Mouse (Mus musculus) embryo, embryonic 11.5 days (tissue): ENCODE results near the gene Hook1.
A peak's percentile ranks its signal among the peaks of the same experiment; 100 is the strongest.
"Not testable (repeated sequence)": the region's sequence is repeated elsewhere in the genome, so short reads cannot be mapped to it uniquely, and the experiment has no call there.

ENCODE experiments used
- DNase-seq: peaks from one replicate; pipeline ENCODE4 v3.0.0-alpha.2; 2012; ENCODE audit warnings: low read depth, low spot score

The Hook1 gene

DNA sequence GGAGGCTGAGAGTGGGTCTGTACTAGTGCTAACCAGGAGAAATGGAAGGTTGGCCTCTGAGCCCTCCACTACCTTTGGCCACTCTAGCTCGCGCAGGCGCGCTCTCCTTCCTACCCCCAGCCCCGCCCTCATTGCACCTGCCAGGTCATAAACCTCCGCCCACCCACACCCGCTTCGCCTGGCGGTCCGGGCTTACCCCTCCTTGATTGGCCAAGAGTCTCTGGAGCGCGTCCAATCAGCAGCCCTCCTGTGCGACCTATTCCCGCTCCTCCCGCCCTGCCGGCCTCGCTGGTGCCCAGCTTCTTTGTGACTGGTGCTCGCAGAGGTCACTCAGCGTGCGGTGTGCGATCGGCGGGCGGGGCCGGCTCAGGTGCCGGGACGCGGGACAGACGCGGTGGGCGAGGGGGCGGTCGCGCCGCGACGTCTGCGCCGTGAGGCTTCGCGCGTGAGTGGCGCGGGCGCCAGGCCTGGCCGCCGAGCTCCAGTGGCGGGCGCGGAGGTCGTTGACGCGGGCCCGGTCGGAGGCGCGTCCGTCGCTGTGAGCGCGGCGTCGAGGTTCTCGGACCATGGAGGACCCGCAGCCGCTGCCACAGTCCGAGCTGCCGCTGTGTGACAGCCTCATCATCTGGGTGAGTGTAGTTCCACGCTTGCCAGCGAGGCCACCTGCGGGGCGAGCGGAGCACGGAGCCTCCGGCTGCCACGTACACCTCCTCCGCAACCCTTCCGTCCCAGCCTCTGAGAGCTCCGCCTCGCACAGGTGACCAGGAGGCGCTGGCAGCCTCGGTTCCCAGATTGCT is at the start of gene Hook1:
TSS of gene Hook1 (plus strand) at position 313 of the 797 bp plus-strand sequence.
- DNase-seq: peak; percentile 84

DNA sequence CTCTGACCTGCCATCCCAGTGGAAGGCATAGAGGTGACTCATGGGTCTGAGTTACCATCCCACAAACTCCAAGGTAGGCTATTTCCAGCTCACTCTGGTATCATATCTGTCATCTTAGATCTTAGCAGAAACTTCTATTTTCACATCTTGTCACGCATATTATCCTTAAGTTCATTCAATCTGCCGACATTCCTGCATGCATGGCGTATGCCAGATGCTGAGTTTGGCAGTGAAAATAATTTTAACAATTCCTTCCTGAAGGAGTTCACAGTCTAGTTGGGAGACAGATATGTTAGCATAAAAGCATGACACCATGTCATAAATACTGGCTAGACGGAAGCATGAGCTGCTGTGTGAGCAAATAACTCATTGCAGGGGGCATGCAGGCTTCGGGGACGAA is 49.3 kb upstream of the Hook1 start:
- no peak for DNase-seq

DNA sequence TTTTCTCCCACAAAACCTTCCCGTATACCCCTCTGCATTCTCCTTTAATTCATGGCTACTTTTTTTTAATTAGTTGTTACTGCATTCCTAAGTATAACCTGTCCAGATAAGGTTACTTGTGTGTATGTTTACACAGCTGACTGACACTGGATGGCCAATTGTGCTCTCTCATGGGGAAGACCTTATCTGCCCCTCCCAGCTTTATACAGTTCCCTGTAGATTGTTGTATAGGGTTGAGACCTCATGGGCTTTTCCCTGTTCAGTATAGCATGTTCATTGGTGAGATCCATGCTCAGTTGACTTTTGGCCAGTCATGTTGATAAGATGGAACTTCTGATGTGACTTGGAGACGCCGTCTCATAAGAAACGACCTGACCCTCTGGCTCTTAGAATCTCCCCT is 46.6 kb upstream of the Hook1 start:
- no peak for DNase-seq

DNA sequence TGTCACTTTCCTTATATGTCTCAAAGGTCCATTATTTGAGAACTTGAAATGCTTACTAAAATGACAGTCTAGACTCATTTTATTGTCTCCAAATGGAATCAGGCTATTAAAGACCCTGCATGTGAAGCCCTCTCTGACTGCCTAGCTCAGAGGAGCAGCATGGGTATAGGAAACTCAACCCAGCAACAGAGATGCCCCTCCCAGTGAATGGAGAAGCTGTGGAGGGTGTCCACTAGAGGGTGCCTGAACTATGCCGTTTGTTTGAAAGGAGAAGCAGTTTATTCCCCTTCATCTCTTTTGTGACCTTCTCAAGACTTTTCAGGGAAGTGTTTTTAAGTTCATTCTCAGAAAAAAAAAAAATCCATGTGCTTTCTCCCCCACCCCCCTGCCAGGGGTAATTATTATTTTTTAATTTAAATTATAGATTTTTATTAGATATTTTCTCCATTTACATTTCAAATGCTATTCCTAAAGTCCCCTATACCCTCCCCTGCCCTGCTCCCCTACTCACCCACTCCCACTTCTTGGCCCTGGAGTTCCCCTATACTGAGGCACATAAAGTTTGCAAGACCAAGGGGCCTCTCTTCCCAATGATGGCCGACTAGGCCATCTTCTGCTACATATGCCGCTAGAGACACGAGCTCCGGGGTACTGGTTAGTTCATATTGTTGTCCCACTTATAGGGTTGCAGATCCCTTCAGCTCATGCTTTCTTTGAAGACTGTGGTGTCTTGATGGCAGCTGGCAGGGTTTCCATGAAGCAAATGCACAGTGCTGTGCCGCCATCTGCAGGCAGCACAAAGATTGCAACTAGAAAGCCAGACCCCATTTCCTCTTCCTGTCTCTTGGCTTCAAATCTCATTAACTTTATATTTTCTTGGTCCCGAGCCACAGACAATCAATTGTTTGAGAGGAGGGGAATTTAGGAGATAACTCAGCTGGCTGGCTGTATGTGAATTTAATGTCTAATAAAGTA is 42.5 kb upstream of the Hook1 start:
- peak; percentile 62 for DNase-seq

DNA sequence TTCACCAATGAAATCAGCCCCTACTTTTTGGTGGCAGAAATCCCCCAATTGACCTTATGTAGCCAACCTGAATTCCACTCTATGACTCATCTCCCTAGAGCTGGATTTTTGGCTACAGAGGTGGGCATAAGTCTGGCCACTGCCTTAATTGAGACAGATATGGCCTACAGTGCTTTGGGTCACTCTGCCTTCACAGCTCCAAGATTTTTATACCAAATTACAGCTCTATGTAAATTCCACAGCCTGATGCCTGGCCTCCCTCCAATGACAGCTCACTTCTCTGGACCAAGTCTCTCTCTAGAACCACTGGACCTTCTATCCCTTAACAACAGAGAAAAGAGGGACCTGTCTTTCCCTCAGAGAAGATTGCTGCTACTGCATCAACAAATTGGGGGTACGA is 38.2 kb upstream of the Hook1 start:
- no peak for DNase-seq

DNA sequence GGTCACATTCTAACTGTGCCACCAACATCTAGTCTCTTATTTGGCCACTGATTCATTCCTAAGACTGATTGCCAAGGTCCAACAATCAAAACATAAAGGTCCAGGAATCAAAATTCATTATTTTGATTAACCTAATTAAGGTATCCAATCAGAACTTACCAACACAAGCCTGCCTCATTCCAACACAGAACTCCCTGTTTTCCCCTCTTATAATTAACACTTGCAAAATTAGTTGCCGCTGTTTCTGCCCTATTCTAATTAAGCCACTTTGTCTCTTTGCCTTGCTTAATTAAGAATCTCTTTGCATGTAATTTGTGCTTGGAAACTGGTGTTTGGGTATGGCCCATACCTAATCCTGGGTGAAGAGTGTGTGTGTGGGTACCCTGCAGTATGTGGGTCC is 37.1 kb upstream of the Hook1 start:
- DNase-seq: no peak

DNA sequence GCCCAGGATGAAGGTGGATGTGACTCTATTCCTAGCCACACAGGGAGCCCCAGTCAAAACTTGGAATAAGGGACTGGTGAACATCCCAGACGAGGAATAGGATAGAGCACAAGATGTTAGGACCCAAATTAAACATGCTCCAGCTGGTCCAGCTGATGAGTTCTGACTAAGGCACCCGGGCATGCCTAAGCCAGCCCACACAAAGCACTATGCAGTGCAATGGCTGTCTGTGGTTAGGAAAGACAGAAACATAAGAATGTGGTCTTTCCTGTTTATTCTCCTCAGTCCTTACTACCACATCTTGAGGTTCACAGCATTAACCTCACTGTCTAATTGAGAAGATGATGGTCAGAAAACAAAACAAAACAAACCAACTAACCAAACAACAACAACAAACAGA is 35.7 kb upstream of the Hook1 start:
- DNase-seq: no peak

DNA sequence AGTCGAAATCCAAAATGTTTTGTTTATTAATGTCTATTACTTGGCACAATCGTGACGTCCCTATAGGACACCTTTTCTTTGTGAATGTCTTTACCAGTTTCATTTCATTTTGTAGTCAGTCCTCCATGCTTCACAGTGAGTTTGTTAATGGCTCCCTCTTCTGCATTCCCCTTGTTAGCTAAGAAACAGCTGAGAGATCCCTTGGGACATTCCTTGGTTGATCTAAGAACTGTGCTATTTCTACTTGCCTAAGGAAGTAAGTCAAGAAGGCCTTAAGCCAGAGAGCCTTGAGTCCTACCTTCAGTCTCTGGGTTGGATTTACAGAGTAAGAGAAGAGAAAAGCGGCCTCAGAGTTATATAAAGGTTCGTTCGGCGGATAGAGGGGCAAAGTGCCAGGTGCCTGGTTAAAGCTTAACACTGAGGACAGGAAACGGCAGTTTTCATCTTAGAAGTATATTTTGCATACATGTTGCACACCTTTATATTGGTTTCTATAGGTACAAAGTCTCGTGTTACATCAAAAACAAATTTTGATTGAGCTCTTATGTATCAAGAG is 33.2 kb upstream of the Hook1 start:
- DNase-seq: no peak

DNA sequence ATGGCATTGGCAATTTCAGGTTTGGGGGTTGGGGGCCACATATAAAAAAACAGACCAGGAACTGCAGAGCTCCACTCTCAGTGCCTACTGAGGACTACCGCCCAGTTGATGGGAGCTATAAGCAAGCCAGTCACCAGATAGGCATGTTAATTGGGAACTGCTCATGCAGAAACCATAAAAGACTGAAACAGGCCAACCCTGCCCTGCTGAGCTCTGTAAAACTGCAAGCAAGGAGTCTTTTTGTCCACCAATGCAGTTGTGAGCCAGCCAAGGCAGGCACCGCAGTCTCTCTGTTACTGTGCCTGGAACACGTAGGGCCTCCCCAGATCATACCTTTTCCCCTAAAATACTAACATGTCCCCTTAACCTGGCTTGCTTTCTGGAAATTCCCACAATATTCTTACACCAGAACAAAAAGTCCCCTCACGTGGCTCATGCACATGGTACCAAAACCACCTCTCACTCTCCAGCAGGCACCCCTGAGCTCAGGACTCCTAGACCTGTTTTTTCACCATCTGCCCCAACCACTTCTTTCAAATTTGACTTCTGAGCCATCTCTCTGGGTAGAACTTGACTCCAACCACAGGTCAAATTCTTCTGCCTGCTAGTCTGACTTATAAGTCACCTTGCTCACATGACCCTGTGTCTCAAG is 32.5 kb upstream of the Hook1 start:
- no peak for DNase-seq

DNA sequence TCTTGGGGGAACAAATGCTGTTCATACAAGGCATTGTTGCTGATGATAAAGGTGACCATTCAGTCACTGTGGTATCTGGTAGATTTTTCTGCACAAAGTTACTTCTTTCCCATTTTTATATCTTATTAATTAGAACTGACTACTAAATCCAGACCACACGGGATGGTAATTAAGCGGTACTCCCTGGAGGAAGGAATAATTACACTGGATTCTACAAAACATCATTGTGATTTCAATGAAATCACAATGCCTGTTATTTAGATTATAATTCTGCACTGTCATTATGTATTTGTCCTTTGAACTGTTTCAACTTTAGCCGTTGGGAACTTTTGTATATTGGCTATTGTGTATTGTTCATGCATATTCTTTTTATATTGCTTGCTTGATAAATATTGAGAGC is 28.3 kb upstream of the Hook1 start:
- no peak for DNase-seq

DNA sequence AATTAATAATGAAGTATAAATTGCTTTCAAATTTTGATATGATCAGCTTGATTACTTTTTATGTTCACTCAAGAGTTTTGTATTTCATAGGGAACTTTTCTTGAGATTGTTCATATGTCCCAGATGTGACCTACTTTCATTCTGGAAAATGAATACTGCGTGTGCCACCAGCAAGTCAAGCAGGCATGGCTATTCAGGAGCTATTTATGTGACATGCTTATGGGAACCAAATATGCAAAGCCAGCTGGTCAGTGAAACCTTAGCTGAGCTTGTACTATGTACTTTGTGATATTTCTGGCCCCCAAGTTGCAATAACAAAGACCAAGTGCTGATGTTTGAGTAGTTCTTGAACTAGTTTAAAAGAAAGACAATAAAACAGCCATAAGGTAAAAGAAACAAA is 19.1 kb upstream of the Hook1 start:
- no peak for DNase-seq

DNA sequence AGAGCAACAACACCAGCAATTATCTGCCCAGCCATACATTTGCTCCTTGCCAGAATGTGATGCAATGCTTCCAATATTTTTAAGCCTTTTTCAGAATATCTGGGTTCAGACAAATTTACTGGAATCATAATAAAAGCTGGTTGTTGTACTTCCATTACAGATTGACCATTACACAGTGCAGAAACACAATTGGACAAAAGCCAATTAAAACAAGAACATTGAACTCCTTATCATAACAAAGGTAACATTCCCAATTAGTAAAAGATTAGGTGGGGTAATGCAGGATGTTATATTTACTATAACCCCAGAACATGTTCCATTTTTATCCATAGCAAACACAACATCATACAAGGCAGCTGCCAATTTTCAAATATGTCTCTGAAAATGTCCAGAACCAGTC is 13.7 kb upstream of the Hook1 start:
- no peak for DNase-seq

DNA sequence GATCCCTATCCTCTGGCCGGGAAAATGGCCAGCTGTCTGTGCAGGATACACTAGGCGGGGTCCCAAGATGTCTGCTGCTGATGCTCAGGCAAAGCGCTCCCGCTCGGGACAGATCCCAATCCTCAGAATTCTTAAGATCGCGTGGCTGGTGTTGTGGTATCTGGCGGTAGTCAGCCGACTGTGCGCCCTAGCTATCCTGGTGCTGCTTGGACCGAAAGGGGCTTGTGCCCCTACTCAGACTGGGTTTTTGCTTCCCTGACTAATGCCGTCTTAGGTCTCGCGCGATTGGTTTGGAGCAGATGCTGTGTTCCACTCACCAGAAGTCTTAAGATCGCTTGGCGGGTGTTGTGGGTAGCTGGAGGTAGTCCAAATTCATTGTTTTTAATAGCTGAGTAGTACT is 15.2 kb downstream of the Hook1 start:
- DNase-seq: not testable (repeated sequence)

DNA sequence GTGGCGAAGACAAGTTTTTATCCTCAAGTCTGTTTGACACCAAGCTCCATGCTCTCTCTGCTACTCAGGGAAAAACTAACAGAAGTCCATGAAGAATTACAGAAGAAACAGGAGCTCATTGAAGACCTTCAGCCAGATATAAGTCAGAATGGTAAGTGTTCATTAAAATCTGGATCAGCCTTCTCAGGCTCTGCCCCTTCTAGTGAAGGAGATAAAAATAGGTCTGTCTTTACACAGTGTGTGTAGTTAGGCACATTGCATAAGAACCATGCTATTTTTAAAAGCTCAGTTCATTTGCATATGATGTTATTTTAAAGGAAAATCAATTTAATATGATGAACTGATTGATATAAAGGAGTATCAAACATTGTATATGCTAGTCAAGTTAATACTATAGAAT is 49.8 kb downstream of the Hook1 start:
- no peak for DNase-seq

DNA sequence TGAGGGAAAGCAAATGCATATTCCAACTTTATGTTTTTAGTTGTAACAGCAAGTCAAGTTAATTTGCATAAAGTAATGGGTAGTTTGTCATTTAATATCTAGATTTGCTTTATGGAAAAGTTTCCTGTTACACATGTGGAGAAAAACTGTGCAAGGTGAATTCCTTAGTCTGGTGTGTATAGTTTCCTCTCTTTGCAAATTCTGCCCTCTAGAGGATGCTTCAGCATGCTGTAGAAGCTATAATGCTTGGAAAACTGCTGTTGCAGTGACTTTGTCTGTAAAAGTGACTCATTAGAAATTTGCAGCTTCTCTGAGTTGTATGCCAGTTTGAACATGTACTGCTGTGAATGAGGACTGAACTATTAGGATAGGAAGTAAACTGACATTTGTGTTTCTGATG is 55.8 kb downstream of the Hook1 start:
- peak; percentile 5 for DNase-seq

DNA sequence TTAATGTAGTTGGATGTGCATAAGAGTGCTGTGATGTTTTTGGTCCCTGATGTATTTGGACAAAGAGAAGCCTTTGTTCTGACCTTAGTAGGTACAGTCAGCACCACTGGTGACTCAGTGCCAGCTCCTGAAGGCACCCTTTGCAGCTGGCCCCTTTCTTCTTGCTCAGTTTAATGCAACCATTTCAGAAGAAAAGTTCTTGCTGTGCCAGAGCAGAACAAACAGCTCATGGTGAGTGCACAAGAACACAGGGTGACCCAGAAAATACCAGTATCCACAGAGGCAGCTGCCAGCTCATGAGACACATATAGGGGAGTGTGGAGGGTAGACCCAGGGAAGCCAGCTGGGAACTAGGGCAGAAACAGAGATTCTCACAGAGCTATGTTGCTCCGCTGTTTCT is 61.4 kb downstream of the Hook1 start:
- no peak for DNase-seq

DNA sequence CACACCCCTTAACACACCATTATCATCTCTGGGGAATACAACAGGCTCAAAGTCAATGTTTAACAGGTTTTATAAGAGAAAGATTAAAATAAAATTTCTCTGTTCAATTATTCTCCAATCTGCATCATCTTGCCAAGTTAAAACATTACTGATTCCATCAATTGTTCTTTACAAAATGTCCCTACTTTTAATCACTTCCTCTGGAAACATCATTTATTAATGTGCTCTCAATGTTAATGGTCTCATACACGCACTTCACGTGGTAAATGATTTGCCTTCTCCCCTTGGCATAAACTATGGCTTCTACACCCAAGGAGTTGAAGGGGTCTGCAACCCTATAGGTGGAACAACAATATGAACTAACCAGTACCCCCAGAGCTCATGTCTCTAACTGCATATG is 93.1 kb downstream of the Hook1 start:
- no peak for DNase-seq

DNA sequence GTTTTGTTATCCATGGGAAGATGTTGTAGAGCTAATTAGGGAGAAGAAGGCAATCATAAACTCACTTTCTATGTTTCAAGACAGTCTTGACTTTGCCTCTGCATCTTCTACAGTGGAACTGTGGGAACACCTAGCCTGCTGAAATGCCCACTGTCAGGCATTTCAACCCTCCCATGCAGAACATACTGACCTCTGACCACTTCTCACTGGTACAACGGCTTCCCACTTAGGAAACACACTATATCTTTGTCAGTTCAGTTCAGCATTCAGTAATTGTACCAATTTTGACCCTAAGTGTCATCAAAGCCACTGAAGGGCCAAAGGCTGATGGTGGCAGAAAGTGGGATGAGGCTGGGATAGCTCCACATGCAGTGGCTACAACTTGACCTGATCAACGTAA is 95.0 kb downstream of the Hook1 start:
- DNase-seq: no peak
